Mouse (Mus musculus) liver, adult 2 months (tissue): Measurements from ENCODE around the gene Zfp68.

Experiments
- CTCF ChIP-seq: fragments of 200-500 bp; IDR thresholded peaks from 2 replicates; pipeline ENCODE4 v1.5.1; 2011; ENCODE audit warnings: low read depth, low read length, control low read depth
- POLR2A ChIP-seq: fragments of 200-500 bp; IDR thresholded peaks from 2 replicates; pipeline ENCODE4 v1.6.1; 2011; ENCODE audit warnings: low read length, control low read depth; ENCODE audit not compliant: insufficient read depth; ENCODE audit errors: extremely low read depth

DNA sequence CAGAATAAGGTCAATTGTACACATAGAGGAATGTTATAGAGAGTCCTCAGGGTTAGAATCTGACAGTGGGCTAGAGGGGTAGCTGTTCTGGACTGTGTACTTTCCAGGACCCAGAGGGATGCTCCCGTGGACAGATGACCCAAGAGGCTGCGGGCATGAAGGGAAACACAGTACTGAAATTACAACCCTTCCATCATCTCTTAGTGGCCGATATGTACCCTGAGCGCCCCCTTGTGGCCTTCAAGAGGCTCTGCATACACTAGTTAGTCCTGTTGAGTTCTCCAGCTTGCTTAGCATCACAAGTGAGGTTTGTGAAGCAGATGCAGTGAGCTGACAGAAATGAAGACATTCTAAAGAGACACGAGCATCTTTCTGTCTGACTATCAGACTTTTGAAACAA is 39.4 kb upstream of the Zfp68 start:
- no peak for TF ChIP-seq POLR2A
- peak; percentile 72 for TF ChIP-seq CTCF
